ENCODE assay signal across 8 mouse cellular contexts in the genomic region with DNA sequence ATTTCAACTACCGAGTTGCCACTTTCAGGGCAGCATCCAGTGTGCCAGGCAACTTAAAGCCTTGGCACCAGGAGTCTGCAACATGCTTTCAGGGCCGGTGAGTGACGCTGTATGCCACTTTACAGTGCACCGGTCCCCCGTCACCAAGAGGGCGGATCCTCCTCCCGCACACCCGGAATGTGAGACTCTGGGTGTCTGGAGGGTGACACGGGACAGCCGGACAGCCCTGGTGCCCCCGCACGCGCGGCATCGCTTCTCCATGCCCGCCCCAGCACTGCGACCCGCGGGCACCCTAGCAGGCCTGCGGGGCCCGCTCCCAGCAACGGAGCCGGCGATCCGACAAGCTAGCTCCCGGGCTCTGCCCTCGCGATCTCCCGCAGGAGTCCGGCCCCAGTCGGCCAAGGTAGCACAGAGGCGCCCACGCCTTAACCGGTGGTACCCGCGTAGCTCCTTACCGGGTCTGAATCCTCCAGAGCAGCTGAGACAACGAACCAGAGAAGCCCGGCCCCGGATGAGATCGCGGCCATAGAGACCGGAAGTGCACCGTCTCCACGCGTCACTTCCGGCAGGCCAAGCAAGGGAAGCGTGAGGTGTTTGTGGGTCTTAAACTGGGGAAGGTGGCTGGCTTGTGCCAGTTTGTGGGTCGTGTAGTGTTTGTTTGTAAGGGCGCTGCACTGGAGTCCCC. TPM values are rescaled to one million over a fixed set of nuclear protein-coding genes. Genes with fewer than 3 reads are reported as not detected.
A peak's percentile ranks its signal among the peaks of the same experiment; 100 is the strongest.
DNase-seq lines count a peak whose midpoint lies in the region; ATAC-seq and TF ChIP-seq lines count a peak whose summit lies in the region.

A gene (minus strand): TSS at position 551 of the 685 bp plus-strand sequence.

- no peaks in the 10 kb centered on the region for H3K27me3 ChIP-seq in G1E (ENCODE audit: insufficient read depth, low read length)
- no peaks in the 10 kb centered on the region for H3K27me3 ChIP-seq in forebrain, postnatal 0 days (ENCODE audit: insufficient read depth, low read length)
- no peaks in the 10 kb centered on the region for H3K27me3 ChIP-seq in lung, embryonic 15.5 days

- 2% methylated on average over 50 of the region's 50 CpGs for WGBS in forebrain, postnatal 0 days
- under 1% methylated on average over 50 of the region's 50 CpGs for WGBS in lung, embryonic 15.5 days

- peak within 1 kb of the TSS; percentile 47 for H3K4me2 ChIP-seq in forebrain, postnatal 0 days (ENCODE audit: low read depth)
- H3K4me2 ChIP-seq in lung, embryonic 15.5 days = peak within 1 kb of the TSS; percentile 67

- H3K9ac ChIP-seq in forebrain, postnatal 0 days = peak within 1 kb of the TSS; percentile 98
- H3K9ac ChIP-seq in lung, embryonic 15.5 days = peak within 1 kb of the TSS; percentile 98

- H3K27ac ChIP-seq in forebrain, postnatal 0 days (ENCODE audit: low read depth, low read length) = peak within 1 kb of the TSS; percentile 94
- peak within 1 kb of the TSS; percentile 94 for H3K27ac ChIP-seq in lung, embryonic 15.5 days

- no peak for TF ChIP-seq CTCF in G1E (IDR thresholded peaks at IDR 0.05; ENCODE audit: low read depth, low read length)
- TF ChIP-seq CTCF in forebrain, postnatal 0 days (IDR thresholded peaks at IDR 0.05; ENCODE audit: low read depth) = peak; percentile 67

- peak; percentile 94 for ATAC-seq in G1E (ENCODE audit: extremely low read depth, insufficient number of reproducible peaks, low FRiP score, poor library complexity, severe bottlenecking)
- ATAC-seq in forebrain, postnatal 0 days = peak; percentile 99
- peak; percentile 98 for ATAC-seq in lung, embryonic 15.5 days (ENCODE audit: borderline replicate concordance, extremely low read depth, low FRiP score, low TSS enrichment)

- DNase-seq in G1E (ENCODE audit: low spot score) = peak; percentile 87
- DNase-seq in cerebellum, adult 18-20 months = peak; percentile 89 to 93
- DNase-seq in forebrain, postnatal 0 days = peak; percentile 95
- peak; percentile 88 for DNase-seq in heart, postnatal 4 days
- DNase-seq in layer of hippocampus, adult 8-10 months (ENCODE audit: low spot score in 2 of 2) = peak; percentile 84 to 91
- DNase-seq in ovary, adult 18-20 months (ENCODE audit: low spot score) = peak; percentile 78
- peak; percentile 94 for DNase-seq in thymus, postnatal 0 days (ENCODE audit: low spot score)

- H3K9me3 ChIP-seq in G1E (replicated peaks) = no peaks in the 10 kb centered on the region
- H3K9me3 ChIP-seq in forebrain, postnatal 0 days (ENCODE audit: low read length) = no peaks in the 10 kb centered on the region
- no peaks in the 10 kb centered on the region for H3K9me3 ChIP-seq in lung, embryonic 15.5 days

- H3K4me1 ChIP-seq in G1E (ENCODE audit: insufficient read depth, low read depth, low read length) = peaks cover 15% of the 10 kb centered on the region; the same call in 1 of the 2 replicates
- H3K4me1 ChIP-seq in forebrain, postnatal 0 days (ENCODE audit: insufficient read depth) = no peaks in the 10 kb centered on the region
- peaks cover 11% of the 10 kb centered on the region for H3K4me1 ChIP-seq in lung, embryonic 15.5 days

- H3K36me3 ChIP-seq in G1E (replicated peaks) = peaks cover 19% of the 10 kb centered on the region
- peaks cover 11% of the 10 kb centered on the region for H3K36me3 ChIP-seq in forebrain, postnatal 0 days (ENCODE audit: insufficient read depth)
- peaks cover 18% of the 10 kb centered on the region for H3K36me3 ChIP-seq in lung, embryonic 15.5 days

- peak within 1 kb of the TSS; percentile 99 for H3K4me3 ChIP-seq in G1E (ENCODE audit: low read depth, low read length)
- peak within 1 kb of the TSS; percentile 91 for H3K4me3 ChIP-seq in forebrain, postnatal 0 days (ENCODE audit: low read depth, low read length)
- H3K4me3 ChIP-seq in lung, embryonic 15.5 days = peak within 1 kb of the TSS; percentile 97

RNA-seq across cellular contexts. Expression of the gene that starts here (rescaled TPM):
- total RNA-seq in G1E (2014; fragmentation: Nextera tagmentation) (34.9 and 36.3 TPM in 2 replicates), G1E (2017) (45.1 and 48.8 TPM in 2 replicates)
- 3.3 and 4.1 TPM in 2 replicates for polyA plus RNA-seq in G1E (2012)
- 13.0 and 31.0 TPM in 2 replicates for total RNA-seq in forebrain, postnatal 0 days (2014; rRNA removed)
- 6.4 and 13.0 TPM in 2 replicates for polyA plus RNA-seq in forebrain, postnatal 0 days (2015; fragmentation: Nextera tagmentation; extraction: Ambion mirVana)
- 10 to 100 TPM; 21.6 to 22.9 TPM for total RNA-seq in heart, postnatal 4 days (2021)
- 10 to 100 TPM; 15.1 to 22.1 (median 18.2) TPM for total RNA-seq in layer of hippocampus, adult 8-10 months (2022)
- polyA plus RNA-seq in lung, embryonic 15.5 days (2015; fragmentation: Nextera tagmentation; extraction: Ambion mirVana) = 33.2 and 33.6 TPM in 2 replicates
- 23.5 and 35.6 TPM in 2 replicates for polyA plus RNA-seq in thymus, postnatal 0 days (2015; fragmentation: Nextera tagmentation; extraction: Ambion mirVana)

Comparison
In these comparisons a context has a peak if more than half of its experiments do, and no peak if none do; other contexts are left out.
1. Peak in every context shown above with its lines: DNase-seq, ATAC-seq, H3K4me3 ChIP-seq and H3K27ac ChIP-seq.